Mouse (Mus musculus): ENCODE results near the gene 5730455P16Rik. TPM values are rescaled to one million over a fixed set of nuclear protein-coding genes. Genes with fewer than 3 reads are reported as not detected.

Gene 5730455P16Rik
- 10 to 100 TPM; 13.1 to 21.2 TPM for total RNA-seq (2023)

DNA sequence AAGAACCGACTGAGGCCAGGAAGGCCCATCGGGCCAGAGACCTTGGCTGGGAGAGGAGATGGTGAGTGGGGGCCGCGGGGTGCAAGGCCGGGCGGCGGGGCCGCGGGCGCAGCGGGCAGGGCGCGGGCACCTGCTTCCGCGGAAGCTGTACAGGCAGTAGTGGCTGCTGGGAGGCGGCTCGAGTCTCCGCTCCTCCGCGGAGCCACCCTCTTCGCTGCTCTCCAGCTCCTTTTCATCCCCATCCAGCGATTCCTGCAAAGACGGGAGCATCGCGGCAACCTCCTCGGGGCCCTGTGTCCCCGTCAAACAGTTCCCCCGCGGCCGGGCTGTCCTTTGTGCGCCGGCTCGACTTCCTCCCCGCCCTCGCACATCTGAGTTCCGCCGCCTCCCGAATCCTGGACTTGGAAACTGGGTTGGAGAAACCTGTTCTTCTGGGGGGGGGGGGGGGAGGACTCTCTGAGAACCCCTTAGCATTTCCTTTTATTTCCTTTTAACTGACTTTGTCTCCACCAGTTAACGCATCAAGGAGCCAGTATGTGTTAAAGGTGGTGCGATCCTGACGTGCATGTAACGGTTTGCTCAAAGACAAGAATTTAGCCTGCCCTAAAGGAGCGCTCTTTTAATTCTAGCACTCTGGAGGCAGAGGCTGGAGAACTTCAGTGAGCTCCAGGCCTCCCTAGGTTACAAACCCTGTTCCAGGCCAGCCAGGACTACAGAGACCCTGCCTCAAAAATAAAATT is at the start of gene 5730455P16Rik:
5730455P16Rik (minus strand) TSS at position 323 of the 740 bp plus-strand sequence.

DNA sequence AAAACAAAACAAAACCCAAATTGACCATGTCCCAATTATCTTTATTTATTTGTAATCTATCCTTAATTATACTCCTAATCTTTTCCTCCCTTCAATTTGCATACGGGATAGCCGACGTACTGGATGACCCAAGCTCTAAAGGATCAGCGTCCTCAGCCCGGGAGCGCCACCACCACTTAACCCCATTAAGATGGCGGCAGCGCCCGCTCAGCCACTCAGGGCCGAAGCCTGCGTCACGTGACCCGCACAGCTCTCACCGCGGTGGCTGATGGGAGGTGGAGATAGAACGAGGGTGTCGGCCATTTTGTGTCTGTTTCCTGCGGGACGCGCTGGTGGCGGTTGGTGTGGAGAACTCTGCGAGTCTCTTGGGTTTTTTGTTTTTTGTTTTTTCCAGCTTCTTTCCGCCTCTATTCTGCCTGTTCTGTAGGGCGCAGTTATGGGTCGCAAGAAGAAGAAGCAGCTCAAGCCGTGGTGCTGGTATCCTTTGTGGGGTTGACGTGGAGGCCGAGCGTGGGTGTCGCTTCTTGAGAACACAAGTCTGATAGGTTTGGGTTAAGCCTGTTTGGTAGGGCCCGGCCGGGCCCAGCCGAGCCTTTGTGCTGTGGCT is 5.3 kb upstream of the 5730455P16Rik start, which contains the start of gene Zfp207:
Zfp207 (plus strand) TSS at position 261 of the 607 bp plus-strand sequence.

Other genes with a start within 250 kb of the 5730455P16Rik start
- gene Tefm, start 235.9 kb downstream of the 5730455P16Rik start, total RNA-seq (2023) = 1 to 10 TPM; 7.4 to 9.9 TPM
- under 1 TPM in 1 of 2 experiments, not detected in 1; 0.32 TPM for gene Adap2, start 223.9 kb downstream of the 5730455P16Rik start, total RNA-seq (2023)
- gene Rnf135, start 194.2 kb downstream of the 5730455P16Rik start, total RNA-seq (2023) = 10 to 100 TPM in 1 of 2 experiments, 1 to 10 TPM in 1; 8.8 to 10.2 TPM
- 10 to 100 TPM; 51.2 to 51.8 TPM for gene Rhot1, start 169.0 kb downstream of the 5730455P16Rik start, total RNA-seq (2023)
- under 1 TPM; 0.24 to 0.52 TPM for gene Rhbdl3, start 77.1 kb downstream of the 5730455P16Rik start, total RNA-seq (2023)
- gene Zfp207, start 5.2 kb upstream of the 5730455P16Rik start, total RNA-seq (2023) = 100 to 1,000 TPM; 206 to 232 TPM
- gene Psmd11, start 50.6 kb upstream of the 5730455P16Rik start, total RNA-seq (2023) = 100 to 1,000 TPM; 110 to 126 TPM
- 10 to 100 TPM; 12.5 to 15.3 TPM for gene Cdk5r1, start 99.0 kb upstream of the 5730455P16Rik start, total RNA-seq (2023)

Data from B cell, adult 67 days (primary cell).